ENCODE assay signal across 11 mouse cellular contexts in the genomic region with DNA sequence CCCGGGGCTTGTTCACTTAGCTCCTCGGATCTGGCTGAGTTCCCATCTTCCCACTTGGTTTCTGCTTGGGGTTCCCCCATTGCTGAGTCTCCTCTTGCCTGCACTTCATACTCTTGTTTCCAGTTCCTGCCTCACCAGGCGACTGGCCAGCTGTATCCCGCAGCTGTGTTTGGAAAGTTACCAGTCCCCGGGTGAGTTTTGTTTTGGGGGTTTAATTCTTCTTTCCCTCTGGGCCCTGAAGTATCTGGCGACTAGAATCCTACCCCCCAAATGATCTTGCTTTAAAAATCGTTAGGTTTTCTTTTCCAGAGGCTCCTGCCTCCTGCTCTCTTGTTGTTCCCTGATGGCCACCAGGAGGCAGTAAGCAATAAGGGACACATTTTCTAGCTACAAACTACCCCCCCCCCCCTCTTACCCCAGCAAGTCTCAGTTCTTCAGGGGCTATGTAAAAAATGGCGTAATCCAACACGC. TPM values are rescaled to one million over a fixed set of nuclear protein-coding genes. Genes with fewer than 3 reads are reported as not detected.
A peak's percentile ranks its signal among the peaks of the same experiment; 100 is the strongest.
DNase-seq lines count a peak whose midpoint lies in the region; ATAC-seq and TF ChIP-seq lines count a peak whose summit lies in the region.
"Had no signal": no experiment of that assay in that cellular context is flagged by ENCODE, and none has a peak within 500 bp of the region (broad histone marks: within the 10 kb centered on the region; RNA-seq: fewer than 3 reads in every experiment).

No protein-coding gene starts in this region.

- no peak overlapping the region for H3K4me2 ChIP-seq in heart, embryonic 11.5 days
- H3K4me2 ChIP-seq: heart, embryonic 15.5 days; lung, embryonic 15.5 days; stomach, embryonic 15.5 days had no signal

- H3K9me3 ChIP-seq in ES-E14 (ENCODE audit: control insufficient read depth, insufficient read depth, low read depth, low read length) = no peaks in the 10 kb centered on the region
- H3K9me3 ChIP-seq in heart, embryonic 11.5 days (replicated peaks; ENCODE audit: control insufficient read depth, low read length) = no peaks in the 10 kb centered on the region
- H3K9me3 ChIP-seq: heart, embryonic 15.5 days; lung, embryonic 15.5 days; stomach, embryonic 15.5 days had no signal

- in situ Hi-C loops in ES-E14 (cut with MboI; ENCODE audit: low sequenced_read_pairs in 2 of 2, unreplicated experiment in 2 of 2) = no loop called here

- ATAC-seq in heart, embryonic 11.5 days (replicated peaks; ENCODE audit: insufficient number of reproducible peaks, low FRiP score, low TSS enrichment) = no peak

- DNase-seq in heart, postnatal 4 days = peak; percentile 35
- DNase-seq in heart, adult 8-10 months (ENCODE audit: low spot score) = no peak
- DNase-seq in ES-E14 (ENCODE audit: low read depth, low spot score) = peak; percentile 40
- peak; percentile 38 to 42 for DNase-seq in cerebellum, adult 18-20 months
- DNase-seq in layer of hippocampus, postnatal 14 days (ENCODE audit: low spot score in 2 of 2) = peak; percentile 50 to 62
- no peak for DNase-seq in ovary, postnatal 36 days (ENCODE audit: low spot score)
- DNase-seq in testis, postnatal 14 days (ENCODE audit: low spot score) = no peak

- no peak overlapping the region for H3K4me3 ChIP-seq in ES-E14 (ENCODE audit: insufficient read depth in 1 of 2, low read depth in 1 of 2, low read length in 2 of 2, poor library complexity in 1 of 2, severe bottlenecking in 1 of 2)
- H3K4me3 ChIP-seq in heart, embryonic 11.5 days (ENCODE audit: low read depth, low read length) = no peak overlapping the region
- H3K4me3 ChIP-seq: heart, embryonic 15.5 days; lung, embryonic 15.5 days; stomach, embryonic 15.5 days had no signal

- H3K36me3 ChIP-seq in ES-E14 (ENCODE audit: control insufficient read depth, insufficient read depth, low read length, poor library complexity, severe bottlenecking) = peaks cover 5% of the 10 kb centered on the region; the same call in 1 of the 2 replicates
- H3K36me3 ChIP-seq in heart, embryonic 11.5 days (ENCODE audit: control insufficient read depth, insufficient read depth, low read length) = no peaks in the 10 kb centered on the region
- H3K36me3 ChIP-seq: heart, embryonic 15.5 days; lung, embryonic 15.5 days; stomach, embryonic 15.5 days had no signal

- no peak overlapping the region for H3K27ac ChIP-seq in ES-E14 (ENCODE audit: insufficient read depth, low read depth, low read length, poor library complexity, severe bottlenecking)
- no peak overlapping the region for H3K27ac ChIP-seq in heart, embryonic 11.5 days (ENCODE audit: low read depth, low read length)
- H3K27ac ChIP-seq: heart, embryonic 15.5 days; lung, embryonic 15.5 days; stomach, embryonic 15.5 days had no signal

- H3K27me3 ChIP-seq in heart, embryonic 11.5 days (ENCODE audit: control insufficient read depth, insufficient read depth, low read length) = 0 out of 2 replicates have a peak, but pooled peaks cover 2% of the 10 kb centered on the region
- H3K27me3 ChIP-seq: heart, embryonic 15.5 days; lung, embryonic 15.5 days; stomach, embryonic 15.5 days had no signal

- H3K9ac ChIP-seq in ES-E14 (ENCODE audit: insufficient read depth, low read depth, low read length, poor library complexity, severe bottlenecking) = no peak overlapping the region
- no peak overlapping the region for H3K9ac ChIP-seq in heart, embryonic 11.5 days (ENCODE audit: low read depth, low read length)
- H3K9ac ChIP-seq: heart, embryonic 15.5 days; lung, embryonic 15.5 days; stomach, embryonic 15.5 days had no signal

- WGBS in heart, embryonic 11.5 days (ENCODE audit: insufficient replicate concordance) = 43% methylated on average over 9 of the region's 9 CpGs

- peaks cover 0 to 5% of the 10 kb centered on the region in 2 experiments; a peak in 1 of 4 replicates for H3K4me1 ChIP-seq in ES-E14 (ENCODE audit: control insufficient read depth in 2 of 2, insufficient read depth in 2 of 2, low read length in 2 of 2, poor library complexity in 1 of 2)
- no peaks in the 10 kb centered on the region for H3K4me1 ChIP-seq in heart, embryonic 11.5 days (ENCODE audit: control insufficient read depth, insufficient read depth, low read length)
- H3K4me1 ChIP-seq: heart, embryonic 15.5 days; lung, embryonic 15.5 days; stomach, embryonic 15.5 days had no signal

TF ChIP-seq in ES-E14, 5 proteins besides CTCF, POLR2A, EP300 and RAD21:
- TF ChIP-seq ZNF384 (IDR thresholded peaks at IDR 0.05; ENCODE audit: low read depth, low read length) = 0 out of 2 replicates have a peak, but pooled peaks have one; percentile 46
- TF ChIP-seq HCFC1 (IDR thresholded peaks at IDR 0.05; ENCODE audit: borderline replicate concordance, insufficient read depth, low read length) = no peak
- peak; percentile 54; the same call in 1 of the 2 replicates for TF ChIP-seq ZC3H11A (IDR thresholded peaks at IDR 0.05; ENCODE audit: borderline replicate concordance, low read depth, low read length)

RNA-seq across cellular contexts. Expression of gene Glp1r, which starts 57.3 kb away (rescaled TPM):
- under 1 TPM; 0.52 to 0.81 TPM for total RNA-seq in heart, postnatal 4 days (2021)
- under 1 TPM; 0.13 to 0.28 (median 0.17) TPM for total RNA-seq in heart, adult 8-10 months (2022)
- total RNA-seq in ES-E14 (2012; rRNA removed) = 2.5 and 4.1 TPM in 2 replicates
- total RNA-seq in layer of hippocampus, postnatal 14 days (2021) = 1 to 10 TPM; 2.8 to 3.2 TPM
- 0.08 and 0.14 TPM in 2 replicates for polyA plus RNA-seq in heart, embryonic 11.5 days (2014; fragmentation: Nextera tagmentation; extraction: Ambion mirVana)

Comparison
In these comparisons a context has a peak if more than half of its experiments do, and no peak if none do; other contexts are left out.
1. DNase-seq: peak in heart, postnatal 4 days (single experiment), ES-E14 (single experiment), cerebellum, adult 18-20 months (2 of 2) and layer of hippocampus, postnatal 14 days (2 of 2); none in heart, adult 8-10 months (single experiment), ovary, postnatal 36 days (single experiment) and testis, postnatal 14 days (single experiment).